Mouse (Mus musculus) heart, adult 2 months (tissue): Measurements from ENCODE around the gene Slfn2.

Source experiments
- CTCF ChIP-seq: fragments of 200-600 bp; IDR thresholded peaks from 2 replicates; pipeline ENCODE4 v1.8.1; 2022; ENCODE audit warnings: antibody characterized with exemption, mild to moderate bottlenecking, moderate library complexity
- EP300 ChIP-seq: fragments of 200-500 bp; IDR thresholded peaks from 2 replicates; pipeline ENCODE4 v1.6.1; 2011; ENCODE audit warnings: low read depth, low read length, control low read depth; ENCODE audit not compliant: insufficient read depth

DNA sequence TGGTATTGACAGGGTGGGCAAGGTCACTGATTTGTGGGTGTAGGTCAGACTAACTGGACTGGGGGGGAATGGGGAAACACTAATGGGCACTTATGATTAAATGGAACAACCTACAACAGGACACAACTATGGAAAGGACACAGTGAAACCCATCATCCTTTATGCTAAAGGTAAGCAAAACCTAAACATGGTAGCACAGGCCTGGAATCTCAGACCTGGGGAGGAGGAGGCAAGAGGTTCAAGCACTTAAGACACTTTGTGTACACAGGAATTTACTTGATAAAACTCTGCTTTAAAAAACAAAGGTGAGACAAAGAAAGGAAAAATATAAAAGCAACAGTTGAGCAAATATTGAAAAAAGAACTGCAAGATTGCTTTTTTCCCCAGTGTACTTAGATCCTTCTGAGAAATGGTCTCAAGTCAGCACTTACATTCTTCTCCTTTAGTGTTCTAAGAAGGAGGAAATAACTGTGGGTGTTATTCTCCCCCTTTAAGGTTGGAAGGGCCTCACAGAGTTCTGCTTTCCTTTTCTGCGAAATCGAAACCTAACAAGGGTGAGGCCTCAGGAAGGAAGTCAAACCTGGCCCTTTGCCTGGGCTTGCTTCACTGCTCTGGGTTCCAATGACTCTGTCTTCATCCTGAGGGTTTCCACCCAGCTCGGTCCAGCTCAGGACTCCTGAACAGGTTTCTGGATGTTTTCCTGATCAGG is 13.0 kb downstream of the Slfn2 start:
- TF ChIP-seq CTCF (no peak), EP300 (peak; percentile 87; the same call in 1 of the 2 replicates)
